ENCODE assay signal across 14 mouse cellular contexts in genomic region chr14:53992712-53993286, GRCm38 (mm10).
DNase-seq lines count a peak whose midpoint lies in the region; ATAC-seq and TF ChIP-seq lines count a peak whose summit lies in the region.
"Had no signal": no experiment of that assay in that cellular context is flagged by ENCODE, and none has a peak within 500 bp of the region (broad histone marks: within the 10 kb centered on the region; RNA-seq: fewer than 3 reads in every experiment).

No protein-coding gene starts in this region.

- H3K27ac ChIP-seq in hindbrain, embryonic 12.5 days, result no peak overlapping the region
- no peak overlapping the region for H3K27ac ChIP-seq in hindbrain, embryonic 11.5 days (ENCODE audit: low read depth, low read length)
- peak overlapping the region; percentile 4 for H3K27ac ChIP-seq in forebrain, postnatal 0 days (ENCODE audit: low read depth, low read length)
- H3K27ac ChIP-seq in neural tube, embryonic 14.5 days (ENCODE audit: low read depth, low read length), result no peak overlapping the region
- H3K27ac ChIP-seq: embryonic facial prominence, embryonic 12.5 days; kidney, embryonic 15.5 days had no signal

- TF ChIP-seq CTCF in brain, embryonic 14.5 days (IDR thresholded peaks at IDR 0.05; ENCODE audit: borderline replicate concordance, extremely low read depth, insufficient read depth, insufficient read length), result no peak
- no peak for TF ChIP-seq CTCF in forebrain, postnatal 0 days (IDR thresholded peaks at IDR 0.05; ENCODE audit: low read depth)

- H3K9me3 ChIP-seq in hindbrain, embryonic 12.5 days (replicated peaks), result no peaks in the 10 kb centered on the region
- no peaks in the 10 kb centered on the region for H3K9me3 ChIP-seq in hindbrain, embryonic 11.5 days (ENCODE audit: control insufficient read depth, low read length)
- no peaks in the 10 kb centered on the region for H3K9me3 ChIP-seq in forebrain, postnatal 0 days (ENCODE audit: low read length)
- no peaks in the 10 kb centered on the region for H3K9me3 ChIP-seq in neural tube, embryonic 14.5 days (ENCODE audit: control insufficient read depth, low read length)
- H3K9me3 ChIP-seq: embryonic facial prominence, embryonic 12.5 days; kidney, embryonic 15.5 days had no signal

- no peak overlapping the region for H3K4me3 ChIP-seq in hindbrain, embryonic 12.5 days
- no peak overlapping the region for H3K4me3 ChIP-seq in hindbrain, embryonic 11.5 days (ENCODE audit: low read depth, low read length)
- no peak overlapping the region for H3K4me3 ChIP-seq in forebrain, postnatal 0 days (ENCODE audit: low read depth, low read length)
- H3K4me3 ChIP-seq in neural tube, embryonic 14.5 days (ENCODE audit: low read depth, low read length), result no peak overlapping the region
- H3K4me3 ChIP-seq: embryonic facial prominence, embryonic 12.5 days; kidney, embryonic 15.5 days; myocyte had no signal

- H3K27me3 ChIP-seq in hindbrain, embryonic 12.5 days, result no peaks in the 10 kb centered on the region
- no peaks in the 10 kb centered on the region for H3K27me3 ChIP-seq in hindbrain, embryonic 11.5 days (ENCODE audit: control insufficient read depth, insufficient read depth, low read length)
- no peaks in the 10 kb centered on the region for H3K27me3 ChIP-seq in forebrain, postnatal 0 days (ENCODE audit: insufficient read depth, low read length)
- H3K27me3 ChIP-seq in neural tube, embryonic 14.5 days (ENCODE audit: control insufficient read depth, insufficient read depth, low read length), result no peaks in the 10 kb centered on the region
- H3K27me3 ChIP-seq: embryonic facial prominence, embryonic 12.5 days; kidney, embryonic 15.5 days had no signal

- WGBS in hindbrain, embryonic 12.5 days, result 43% methylated on average over 11 of the region's 11 CpGs
- WGBS in hindbrain, embryonic 11.5 days, result 53% methylated on average over 11 of the region's 11 CpGs
- 15% methylated on average over 11 of the region's 11 CpGs for WGBS in forebrain, postnatal 0 days
- WGBS in neural tube, embryonic 14.5 days, result 44% methylated on average over 11 of the region's 11 CpGs

- DNase-seq in hindbrain, embryonic 11.5 days (ENCODE audit: low spot score), result no peak
- peak; percentile 87 for DNase-seq in brain, embryonic 14.5 days (ENCODE audit: low read depth)
- peak; percentile 56 for DNase-seq in forebrain, postnatal 0 days
- DNase-seq in spleen, postnatal 4 days (ENCODE audit: low spot score in 2 of 2), result no peak
- DNase-seq in urinary bladder, adult 2 months (ENCODE audit: low spot score), result no peak
- DNase-seq: B cell, adult 2 months; cerebellum, adult 11 months; gastrocnemius, postnatal 10 days; lung, adult 18-20 months had no signal

- H3K4me2 ChIP-seq in hindbrain, embryonic 12.5 days (replicated peaks), result no peak overlapping the region
- no peak overlapping the region for H3K4me2 ChIP-seq in hindbrain, embryonic 11.5 days (replicated peaks; ENCODE audit: low read depth, low read length)
- 0 out of 2 replicates have a peak overlapping the region, but pooled peaks have one; percentile 1 for H3K4me2 ChIP-seq in forebrain, postnatal 0 days (ENCODE audit: low read depth)
- H3K4me2 ChIP-seq in neural tube, embryonic 14.5 days (ENCODE audit: low read depth, low read length), result no peak overlapping the region
- H3K4me2 ChIP-seq: embryonic facial prominence, embryonic 12.5 days; kidney, embryonic 15.5 days had no signal

- ATAC-seq in hindbrain, embryonic 12.5 days (ENCODE audit: low FRiP score), result 0 out of 2 replicates have a peak, but pooled peaks have one; percentile 29
- ATAC-seq in hindbrain, embryonic 11.5 days (ENCODE audit: low FRiP score), result no peak
- peak; percentile 85 for ATAC-seq in forebrain, postnatal 0 days
- ATAC-seq in neural tube, embryonic 14.5 days (ENCODE audit: low read depth), result peak; percentile 75

- H3K9ac ChIP-seq in hindbrain, embryonic 12.5 days, result no peak overlapping the region
- no peak overlapping the region for H3K9ac ChIP-seq in hindbrain, embryonic 11.5 days (ENCODE audit: low read depth, low read length)
- H3K9ac ChIP-seq in forebrain, postnatal 0 days, result no peak overlapping the region
- no peak overlapping the region for H3K9ac ChIP-seq in neural tube, embryonic 14.5 days (replicated peaks; ENCODE audit: low read depth, low read length)
- H3K9ac ChIP-seq: embryonic facial prominence, embryonic 12.5 days; kidney, embryonic 15.5 days had no signal

- no peak for TF ChIP-seq POLR2A in brain, embryonic 14.5 days (IDR thresholded peaks at IDR 0.05; ENCODE audit: borderline replicate concordance, extremely low read depth, insufficient read depth, insufficient read length, poor library complexity, severe bottlenecking)

- peaks cover 14% of the 10 kb centered on the region for H3K4me1 ChIP-seq in hindbrain, embryonic 12.5 days
- no peaks in the 10 kb centered on the region for H3K4me1 ChIP-seq in hindbrain, embryonic 11.5 days (replicated peaks; ENCODE audit: control insufficient read depth, insufficient read depth, low read length)
- H3K4me1 ChIP-seq in forebrain, postnatal 0 days (ENCODE audit: insufficient read depth), result peaks cover 12% of the 10 kb centered on the region
- no peaks in the 10 kb centered on the region for H3K4me1 ChIP-seq in neural tube, embryonic 14.5 days (ENCODE audit: control insufficient read depth, insufficient read depth, low read length)
- H3K4me1 ChIP-seq: embryonic facial prominence, embryonic 12.5 days had no signal

- no peaks in the 10 kb centered on the region for H3K36me3 ChIP-seq in hindbrain, embryonic 12.5 days
- no peaks in the 10 kb centered on the region for H3K36me3 ChIP-seq in hindbrain, embryonic 11.5 days (ENCODE audit: control insufficient read depth, insufficient read depth, low read length)
- no peaks in the 10 kb centered on the region for H3K36me3 ChIP-seq in forebrain, postnatal 0 days (ENCODE audit: insufficient read depth)
- no peaks in the 10 kb centered on the region for H3K36me3 ChIP-seq in neural tube, embryonic 14.5 days (ENCODE audit: control insufficient read depth, insufficient read depth, low read length)
- H3K36me3 ChIP-seq: embryonic facial prominence, embryonic 12.5 days; kidney, embryonic 15.5 days had no signal

Comparison
In these comparisons a context has a peak if more than half of its experiments do, and no peak if none do; other contexts are left out.
1. DNase-seq: peak in brain, embryonic 14.5 days (single experiment) and forebrain, postnatal 0 days (single experiment); none in hindbrain, embryonic 11.5 days (single experiment), spleen, postnatal 4 days (0 of 2) and urinary bladder, adult 2 months (single experiment).